ENCODE assay signal across 19 mouse cellular contexts in genomic region chr7:111838162-111838561, GRCm38 (mm10). TPM values are rescaled to one million over a fixed set of nuclear protein-coding genes. Genes with fewer than 3 reads are reported as not detected.
"Had no signal": no experiment of that assay in that cellular context is flagged by ENCODE, and none has a peak within 500 bp of the region (broad histone marks: within the 10 kb centered on the region; RNA-seq: fewer than 3 reads in every experiment).

No protein-coding gene starts in this region.

- H3K36me3 ChIP-seq: lung, embryonic 15.5 days; midbrain, embryonic 13.5 days; midbrain, embryonic 15.5 days; neural tube, embryonic 12.5 days; stomach, embryonic 15.5 days had no signal

- H3K9ac ChIP-seq: liver, postnatal 0 days; lung, embryonic 15.5 days; midbrain, embryonic 13.5 days; midbrain, embryonic 15.5 days; neural tube, embryonic 12.5 days; stomach, embryonic 15.5 days had no signal

- H3K4me3 ChIP-seq: lung, embryonic 15.5 days; megakaryocyte, embryonic 14.5 days; midbrain, embryonic 13.5 days; midbrain, embryonic 15.5 days; neural tube, embryonic 12.5 days; stomach, embryonic 15.5 days had no signal

- H3K27me3 ChIP-seq: lung, embryonic 15.5 days; megakaryocyte, embryonic 14.5 days; midbrain, embryonic 13.5 days; midbrain, embryonic 15.5 days; neural tube, embryonic 12.5 days; stomach, embryonic 15.5 days had no signal

- ATAC-seq: liver, postnatal 0 days; lung, postnatal 0 days; midbrain, embryonic 13.5 days; midbrain, embryonic 15.5 days had no signal

- DNase-seq: liver, postnatal 0 days; lung, adult 2 months; lung, postnatal 14 days; lung, postnatal 36 days; right cerebral cortex, postnatal 14 days; thymus, adult 2 months; thymus, postnatal 25 days; thymus, postnatal 4 days had no signal

- H3K27ac ChIP-seq: lung, embryonic 15.5 days; macrophage; midbrain, embryonic 13.5 days; midbrain, embryonic 15.5 days; neural tube, embryonic 12.5 days; stomach, embryonic 15.5 days; stomach, postnatal 0 days had no signal

- H3K4me2 ChIP-seq: lung, embryonic 15.5 days; midbrain, embryonic 11.5 days; midbrain, embryonic 13.5 days; midbrain, embryonic 15.5 days; neural tube, embryonic 12.5 days; stomach, embryonic 15.5 days had no signal

- H3K9me3 ChIP-seq: lung, embryonic 15.5 days; megakaryocyte, embryonic 14.5 days; midbrain, embryonic 13.5 days; midbrain, embryonic 15.5 days; neural tube, embryonic 12.5 days; stomach, embryonic 15.5 days had no signal

- H3K4me1 ChIP-seq: lung, embryonic 15.5 days; megakaryocyte, embryonic 14.5 days; midbrain, embryonic 13.5 days; midbrain, embryonic 15.5 days; neural tube, embryonic 12.5 days; stomach, embryonic 15.5 days had no signal

RNA-seq across cellular contexts. Expression of gene Galnt18, which starts 58.4 kb away (rescaled TPM):
- total RNA-seq: monocyte, adult 5-6 weeks had no signal
- polyA plus RNA-seq: macrophage had no signal
